Mouse (Mus musculus) cerebellum, adult 18-20 months (tissue): Measurements from ENCODE around the gene Rad54l.

Source experiments
- DNase-seq, 2 experiments: peaks; one replicate each; pipeline ENCODE4 v3.0.0; 2021

Gene Rad54l

GRCm38 (mm10) chr4:116140801-116141574, 17.5 kb upstream of the Rad54l start:
- no peak for DNase-seq

DNA sequence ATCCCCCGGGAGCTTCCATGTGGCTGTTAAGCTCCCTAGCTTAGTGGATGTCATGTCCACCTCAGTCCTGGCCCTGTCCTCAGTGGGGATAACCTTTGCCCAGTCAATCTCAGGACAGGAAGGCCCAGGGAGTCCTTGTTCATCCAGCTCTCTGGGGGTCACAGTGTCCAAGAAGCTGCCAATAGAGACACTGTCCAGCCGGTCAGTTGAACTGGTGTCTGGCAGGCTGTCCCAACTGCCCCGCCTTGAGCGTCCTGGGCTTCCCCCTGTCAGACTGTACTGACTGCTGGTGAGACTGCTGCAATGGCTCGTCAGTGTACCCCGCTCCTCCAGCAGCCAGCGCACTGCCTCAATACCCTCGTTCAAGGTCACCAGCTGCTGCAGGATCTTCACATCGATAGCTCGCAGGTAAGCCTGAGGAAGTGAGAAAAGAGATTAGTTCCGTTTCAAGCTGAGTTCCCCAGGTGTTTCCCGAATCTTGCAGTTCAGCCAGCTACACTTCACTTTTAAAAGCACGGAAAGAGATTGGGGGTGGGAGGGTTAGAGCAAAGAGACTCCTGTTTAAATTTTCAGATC, 14.0 kb upstream of the Rad54l start:
- DNase-seq, result no peak

DNA sequence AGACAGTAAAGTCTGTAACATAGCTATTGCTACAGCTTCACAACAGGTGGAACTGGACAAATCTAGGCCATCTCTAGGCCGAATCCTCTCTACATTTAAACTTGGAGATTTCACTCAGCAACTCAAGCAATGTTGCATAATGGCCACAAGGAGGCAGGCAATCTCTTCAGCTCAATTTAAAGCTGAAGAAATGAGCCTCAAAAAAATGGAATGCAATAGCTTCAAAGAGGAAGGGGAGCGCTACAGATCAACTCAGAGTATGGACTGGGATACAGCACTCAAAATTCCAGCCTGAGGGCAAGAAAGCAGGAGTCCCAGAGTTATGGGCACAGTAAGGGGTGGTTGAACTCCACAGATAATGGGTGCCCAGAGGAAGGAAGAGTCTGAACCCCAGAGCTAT, 11.5 kb upstream of the Rad54l start:
- no peak for DNase-seq

GRCm38 (mm10) chr4:116133126-116133525, 9.6 kb upstream of the Rad54l start:
- DNase-seq, result no peak

GRCm38 (mm10) chr4:116127956-116128355, 4.5 kb upstream of the Rad54l start:
- no peak for DNase-seq

DNA sequence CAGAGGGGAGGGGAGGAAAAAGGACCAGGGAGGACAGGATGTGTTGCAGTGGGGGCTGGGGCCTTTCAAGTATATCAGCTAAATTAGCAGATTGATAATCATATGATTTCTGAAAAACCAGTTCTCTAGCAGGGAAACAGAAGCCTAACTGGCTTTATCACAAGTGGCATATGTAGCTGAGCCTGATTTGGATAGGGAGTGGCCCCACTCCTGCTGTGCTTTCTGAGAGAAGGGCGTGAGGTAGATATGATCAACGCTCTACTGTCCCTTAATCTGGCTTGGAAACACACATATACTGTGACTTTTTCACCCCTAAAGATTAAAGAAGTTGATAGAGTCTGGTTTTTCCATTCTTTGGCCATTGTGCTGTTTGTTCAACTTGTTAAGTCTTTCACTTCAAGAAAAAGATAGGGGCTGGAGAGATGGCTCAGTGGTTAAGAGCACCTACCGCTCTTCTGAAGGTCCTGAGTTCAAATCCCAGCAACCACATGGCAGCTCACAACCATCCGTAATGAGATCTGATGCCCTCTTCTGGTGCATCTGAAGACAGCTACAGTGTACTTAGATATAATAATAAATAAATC, 2.4 kb upstream of the Rad54l start:
- no peak for DNase-seq

DNA sequence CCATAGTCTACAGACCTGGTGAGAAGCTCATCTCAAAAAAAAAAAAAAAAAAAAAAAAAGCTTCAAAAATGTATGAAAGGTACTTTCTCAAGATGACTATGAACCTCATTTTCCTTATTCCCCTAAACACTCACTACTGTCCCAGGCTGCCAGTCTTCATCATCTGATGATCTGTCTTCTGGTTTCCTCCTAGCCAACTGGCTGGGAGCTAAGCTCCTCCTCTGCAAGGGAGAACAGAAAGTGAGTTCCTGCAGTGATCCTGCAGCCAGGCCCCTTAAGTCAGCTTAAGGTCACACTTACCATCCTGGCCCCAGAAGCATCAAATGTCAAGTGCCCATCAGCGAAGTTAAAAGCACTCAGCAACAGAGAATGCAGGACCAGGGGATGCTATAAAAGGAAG, 728 bp downstream of the Rad54l start:
- no peak for DNase-seq

- DNase-seq, result no peak
Measured at GRCm38 (mm10) chr4:116111486-116111885, 12.0 kb downstream of the Rad54l start.

DNA sequence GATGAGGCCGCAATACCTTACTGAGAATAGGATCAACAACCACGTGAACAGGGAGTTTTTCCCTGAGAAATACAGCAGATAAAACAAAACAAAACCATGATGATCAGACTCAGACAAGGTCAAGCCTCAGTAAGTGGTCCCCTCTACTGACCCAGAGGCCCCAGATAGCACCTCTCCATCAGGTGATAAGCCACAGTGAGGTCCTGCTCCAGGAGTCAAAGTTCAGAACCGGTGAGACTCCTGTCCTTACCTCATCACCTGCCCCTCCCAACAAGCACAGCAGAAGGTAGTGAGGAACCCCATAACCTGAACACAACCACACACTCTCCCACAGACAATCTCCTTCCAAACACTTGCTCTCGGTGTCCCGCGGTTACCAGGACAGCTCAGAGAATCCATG, 12.8 kb downstream of the Rad54l start:
- DNase-seq, result no peak

GRCm38 (mm10) chr4:116105278-116105677, 18.2 kb downstream of the Rad54l start:
- DNase-seq, result no peak

GRCm38 (mm10) chr4:116100959-116101358, 22.5 kb downstream of the Rad54l start:
- DNase-seq, result no peak

GRCm38 (mm10) chr4:116097211-116097610, 26.3 kb downstream of the Rad54l start:
- no peak for DNase-seq

DNA sequence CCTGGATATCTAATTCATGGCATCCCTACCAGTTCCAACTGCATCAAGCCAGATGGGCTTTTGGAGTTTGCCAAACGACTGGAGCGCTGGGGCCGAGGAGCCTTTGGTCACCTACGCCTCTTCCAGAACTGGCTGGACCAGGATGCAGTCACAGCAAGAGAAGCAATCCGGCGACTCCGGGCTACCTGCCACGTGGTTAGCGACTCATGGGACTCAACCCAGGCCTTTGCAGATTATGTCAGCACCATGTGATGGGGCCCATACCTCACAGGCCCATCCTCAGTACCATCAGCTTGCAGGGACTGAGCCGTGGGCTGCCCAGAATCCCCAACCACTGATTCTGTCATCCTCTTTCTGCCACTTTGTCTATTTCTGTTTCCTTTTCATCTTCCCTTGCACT, 27.2 kb downstream of the Rad54l start:
- DNase-seq, result no peak

GRCm38 (mm10) chr4:116088510-116089249, 34.8 kb downstream of the Rad54l start:
- peak in 1 of 2 experiments; percentile 18 for DNase-seq

GRCm38 (mm10) chr4:116077240-116078095, 46.0 kb downstream of the Rad54l start:
- no peak for DNase-seq

DNA sequence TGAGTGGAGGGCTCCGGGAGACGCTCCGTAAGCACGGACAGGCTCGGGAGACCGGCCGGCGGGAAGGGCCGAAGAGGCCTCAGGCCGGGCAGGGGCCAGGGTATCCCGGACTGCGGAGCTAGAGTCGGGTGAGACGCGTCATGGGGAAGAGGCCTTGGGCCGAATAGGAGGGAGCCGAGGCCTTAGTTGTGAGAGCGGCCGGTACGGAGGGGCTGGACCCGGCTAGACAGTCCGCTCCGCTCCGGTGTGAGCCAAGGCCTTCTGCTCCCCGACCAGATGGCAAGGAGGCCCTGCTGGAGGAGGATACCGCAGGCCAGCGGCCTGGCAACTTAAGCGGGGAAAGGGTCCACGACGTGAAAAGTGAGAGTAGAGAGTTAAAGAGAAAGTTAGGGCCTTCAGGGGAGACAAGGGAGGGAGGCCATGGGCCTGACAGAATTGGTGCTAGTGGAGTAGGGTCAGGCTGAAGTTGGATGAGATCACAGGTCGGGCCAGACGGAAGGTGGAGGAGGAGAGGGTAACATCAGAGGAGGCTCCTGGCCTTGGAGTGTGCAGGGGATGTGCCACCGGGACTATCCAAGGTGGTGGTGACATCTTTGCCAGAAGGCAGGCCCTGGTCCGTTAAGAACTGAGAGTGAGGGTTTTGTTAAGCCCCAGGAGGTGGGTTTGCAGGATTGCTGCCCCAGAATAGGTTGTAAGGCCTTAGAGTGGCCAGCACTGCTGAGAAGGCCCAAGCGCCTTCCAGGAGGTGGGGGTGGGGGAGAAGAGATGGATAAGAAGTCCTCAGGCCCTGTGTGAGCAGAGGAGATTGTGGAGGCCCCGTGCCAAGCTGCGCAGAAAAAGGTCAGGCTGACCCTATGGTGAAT, 46.9 kb downstream of the Rad54l start:
- peak; percentile 56 to 58 for DNase-seq

DNA sequence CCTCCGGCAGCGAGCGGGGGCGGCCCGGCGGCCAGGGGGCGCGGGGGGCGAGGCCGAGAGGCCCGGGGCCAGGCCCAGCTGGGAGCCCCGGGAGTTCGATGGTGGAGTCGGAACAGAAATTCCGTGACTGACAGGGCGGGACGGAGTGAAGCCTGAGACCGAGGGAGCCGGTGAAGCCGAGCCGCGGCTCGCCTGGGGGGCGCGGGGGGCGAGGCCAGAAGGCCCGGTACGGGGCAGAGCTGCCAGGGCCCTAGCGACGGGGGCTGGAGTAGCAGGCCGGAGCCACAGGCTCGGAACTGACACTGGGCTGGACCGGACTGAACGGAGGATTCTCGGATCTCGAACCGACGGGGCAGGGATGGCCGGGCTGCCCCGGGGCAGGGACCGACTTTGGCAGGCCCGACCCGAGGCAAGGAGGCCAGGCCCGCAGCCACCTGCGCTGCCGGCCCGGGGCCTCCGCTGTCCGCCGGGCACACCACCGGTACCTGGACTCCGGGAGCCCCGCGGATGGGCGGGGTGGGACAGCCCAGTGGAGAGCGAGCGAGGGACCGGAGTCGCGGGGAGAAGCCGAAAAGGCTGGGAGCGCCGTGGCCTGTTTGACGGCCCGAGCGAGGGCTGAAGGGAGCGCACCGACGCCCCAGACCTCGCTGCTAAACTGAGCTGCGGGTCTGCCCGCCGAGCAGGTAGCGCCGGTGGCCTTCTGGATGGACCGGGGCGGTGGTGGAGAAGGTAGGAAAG, 47.7 kb downstream of the Rad54l start:
- peak; percentile 66 to 79 for DNase-seq

DNA sequence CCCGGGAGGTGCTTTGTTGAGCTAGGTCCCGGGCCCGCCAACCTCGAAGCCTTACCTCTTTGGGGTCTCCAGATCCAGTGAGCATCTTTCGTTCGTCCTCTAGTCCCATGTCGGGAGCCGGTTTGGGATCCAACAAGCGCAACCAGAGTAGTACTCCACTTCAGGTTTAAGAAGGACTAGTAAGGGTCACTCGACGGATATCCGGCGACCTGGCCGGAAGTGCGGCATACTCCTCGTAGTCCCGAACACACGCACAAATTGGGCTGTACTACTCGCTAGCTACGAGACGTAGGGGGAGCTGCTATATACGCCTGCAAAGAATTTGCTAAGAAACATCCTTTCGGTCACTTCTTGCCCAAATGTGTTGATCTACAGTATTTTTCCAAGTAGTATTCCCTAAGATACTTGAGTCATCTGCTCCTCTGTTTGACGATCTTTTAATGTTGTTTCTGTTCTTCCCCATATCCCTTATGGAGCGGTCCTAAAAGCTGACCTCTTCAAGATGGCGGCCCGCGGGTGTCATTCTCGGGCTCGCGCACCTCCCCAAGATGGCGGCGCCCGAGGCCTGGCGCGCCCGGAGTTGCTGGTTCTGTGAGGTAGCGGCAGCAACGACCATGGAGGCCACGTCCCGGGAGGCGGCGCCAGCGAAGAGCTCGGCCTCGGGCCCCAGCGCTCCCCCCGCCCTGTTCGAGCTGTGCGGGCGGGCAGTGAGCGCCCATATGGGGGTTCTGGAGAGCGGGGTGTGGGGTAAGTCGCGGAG, 48.4 kb downstream of the Rad54l start, which contains the start of the genes Uqcrh and Lrrc41:
TSS of gene Uqcrh (minus strand) at position 211 of the 760 bp plus-strand sequence.
TSS of gene Lrrc41 (plus strand) at position 409 of the 760 bp plus-strand sequence.
- DNase-seq, result peak; percentile 94 to 96

DNA sequence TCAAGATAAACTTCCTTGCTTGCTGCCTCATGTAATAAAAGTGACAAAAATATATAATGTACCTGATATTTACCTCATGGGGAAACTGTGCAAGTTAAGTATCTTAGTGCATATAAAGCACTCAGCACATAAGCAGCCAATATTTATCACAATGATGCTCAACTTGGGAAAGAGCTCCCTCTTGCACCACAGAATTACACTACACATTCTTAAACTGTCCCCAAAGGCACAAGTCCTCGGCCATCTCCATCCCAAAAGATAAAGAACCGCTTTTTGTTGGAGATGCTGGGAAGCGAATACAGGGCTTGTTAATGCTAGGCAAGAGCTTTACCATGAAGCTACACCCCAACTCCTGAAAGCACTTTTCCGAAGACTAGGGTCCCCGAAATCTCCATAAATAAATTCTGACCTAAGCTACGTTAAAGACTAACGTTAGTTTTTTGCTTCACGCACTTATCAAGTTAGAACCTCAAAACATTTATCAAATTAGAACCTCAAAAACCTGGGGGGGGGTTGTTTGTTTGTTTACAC, 49.3 kb downstream of the Rad54l start:
- no peak for DNase-seq

- DNase-seq, result peak in 1 of 2 experiments; percentile 36
Measured at GRCm38 (mm10) chr4:116073146-116073545, 50.3 kb downstream of the Rad54l start.
